Mouse (Mus musculus) kidney, embryonic 14.5 days (tissue): ENCODE results near the gene Mipol1. TPM values are rescaled to one million over a fixed set of nuclear protein-coding genes. Genes with fewer than 3 reads are reported as not detected.

ENCODE experiments used
- ATAC-seq: fragments of 200-750 bp; cut with Nextera tagmentation; 2 replicates; pipeline ENCODE4 v1.8.0; 2017; ENCODE audit warnings: moderate number of reproducible peaks, mild to moderate bottlenecking, moderate TSS enrichment, moderate library complexity; ENCODE audit not compliant: low FRiP score, low TSS enrichment
- H3K27ac ChIP-seq: fragments of 300-500 bp; sonication (generic); 2 replicates; pipeline ENCODE4 v1.5.1; 2014; ENCODE audit warnings: low read depth, mild to moderate bottlenecking, low read length, moderate library complexity, mixed read lengths
- H3K27me3 ChIP-seq: fragments of 300-500 bp; sonication (generic); 2 replicates; pipeline ENCODE4 v1.6.1; 2014; ENCODE audit warnings: mild to moderate bottlenecking, low read length; ENCODE audit not compliant: control insufficient read depth, insufficient read depth
- H3K36me3 ChIP-seq: fragments of 300-500 bp; sonication (generic); 2 replicates; pipeline ENCODE4 v1.6.1; 2014; ENCODE audit warnings: low read length, mixed read lengths; ENCODE audit not compliant: control insufficient read depth, insufficient read depth
- H3K4me1 ChIP-seq: fragments of 300-500 bp; sonication (generic); 2 replicates; pipeline ENCODE4 v1.6.1; 2014; ENCODE audit warnings: low read length, mixed read lengths; ENCODE audit not compliant: control insufficient read depth, insufficient read depth
- H3K4me2 ChIP-seq: fragments of 300-500 bp; sonication (generic); replicated peaks from 2 replicates; pipeline ENCODE4 v1.6.1; 2014; ENCODE audit warnings: low read depth, mild to moderate bottlenecking, low read length
- H3K4me3 ChIP-seq: fragments of 300-500 bp; sonication (generic); 2 replicates; pipeline ENCODE4 v1.5.1; 2014; ENCODE audit warnings: mild to moderate bottlenecking, low read length
- H3K9ac ChIP-seq: fragments of 300-500 bp; sonication (generic); 2 replicates; pipeline ENCODE4 v1.6.1; 2014; ENCODE audit warnings: low read depth, mild to moderate bottlenecking, low read length, moderate library complexity
- H3K9me3 ChIP-seq: fragments of 300-500 bp; sonication (generic); 2 replicates; pipeline ENCODE4 v1.6.1; 2016; ENCODE audit warnings: low read length; ENCODE audit not compliant: control insufficient read depth
- WGBS: fragments of 180-500 bp; shearing (Covaris S2); extraction: QIAGEN DNeasy Blood & Tissue Kit; methylation state at CpG from one replicate; pipeline ENCODE4 v1.1.7; 2014; 5-methylcytosine and 5-hydroxymethylcytosine counted together
- polyA plus RNA-seq: library from polyadenylated mRNA; unstranded; fragments of >200 nt; fragmentation: Nextera tagmentation; extraction: Ambion mirVana; gene quantifications from 2 replicates; pipeline ENCODE4 v1.2.1, GENCODE M21; 2014

The Mipol1 gene
- polyA plus RNA-seq, 1 experiment from 2014 or later, result 11.3 TPM

DNA sequence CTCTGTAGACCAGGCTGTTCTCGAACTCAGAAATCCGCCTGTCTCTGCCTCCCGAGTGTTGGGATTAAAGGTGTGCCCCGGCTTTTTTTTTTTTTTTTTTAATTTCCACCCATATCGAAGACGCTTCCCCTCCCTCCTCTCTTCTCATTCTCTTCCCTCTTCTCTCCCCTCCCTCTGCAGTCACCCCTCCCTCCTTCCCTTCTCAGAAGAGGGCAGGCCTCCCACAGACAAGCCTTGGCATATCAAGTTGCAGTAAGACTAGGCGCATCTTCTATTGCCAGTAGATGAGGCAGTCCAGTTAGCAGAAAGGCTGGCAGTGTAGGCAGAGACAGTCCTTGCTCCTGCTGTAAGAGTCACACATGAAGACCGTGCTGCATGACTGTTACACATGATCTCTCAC lies 2.5 kb upstream of the Mipol1 start:
- H3K4me1 ChIP-seq, result peaks cover 8% of the 10 kb centered on the region; the same call in 1 of the 2 replicates
- H3K4me2 ChIP-seq, result no peak overlapping the region
- no peak overlapping the region for H3K4me3 ChIP-seq
- no peak for ATAC-seq
- H3K27ac ChIP-seq, result no peak overlapping the region
- no peak overlapping the region for H3K9ac ChIP-seq
- no peaks in the 10 kb centered on the region for H3K9me3 ChIP-seq
- WGBS, result 62% methylated on average over 6 of the region's 8 CpGs
- H3K36me3 ChIP-seq, result no peaks in the 10 kb centered on the region
- no peaks in the 10 kb centered on the region for H3K27me3 ChIP-seq

DNA sequence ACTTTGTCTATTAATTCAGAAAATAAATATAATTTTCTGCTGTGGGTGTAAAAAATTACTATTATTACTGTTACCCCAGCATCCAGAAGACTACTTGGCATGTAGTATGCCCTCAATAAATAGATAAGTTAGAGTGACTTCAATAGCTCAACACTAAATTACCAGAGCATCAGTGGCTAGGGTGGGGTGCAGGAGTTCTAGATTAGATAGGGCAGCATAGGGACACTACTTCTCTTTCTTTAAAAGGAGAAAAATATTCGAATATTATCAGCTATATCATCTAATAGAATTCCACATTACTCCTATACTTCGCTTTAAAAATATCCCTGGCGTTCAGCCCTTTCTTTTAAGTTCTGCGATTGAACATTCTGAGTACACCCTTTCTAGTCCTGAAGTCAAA lies 524 bp upstream of the Mipol1 start:
- Histone ChIP-seq H3K9me3 (no peaks in the 10 kb centered on the region), H3K36me3 (0 out of 2 replicates have a peak, but pooled peaks cover under 1% of the 10 kb centered on the region), H3K9ac (peak overlapping the region; percentile 77; the same call in 1 of the 2 replicates), H3K4me1 (peaks cover 8% of the 10 kb centered on the region; the same call in 1 of the 2 replicates), H3K4me2 (peak overlapping the region; percentile 52), H3K27me3 (no peaks in the 10 kb centered on the region), H3K27ac (peak overlapping the region; percentile 73; the same call in 1 of the 2 replicates), H3K4me3 (peak overlapping the region; percentile 68)
- WGBS, result 27% methylated on average over 4 of the region's 4 CpGs
- peak; percentile 3; the same call in 1 of the 2 replicates for ATAC-seq

DNA sequence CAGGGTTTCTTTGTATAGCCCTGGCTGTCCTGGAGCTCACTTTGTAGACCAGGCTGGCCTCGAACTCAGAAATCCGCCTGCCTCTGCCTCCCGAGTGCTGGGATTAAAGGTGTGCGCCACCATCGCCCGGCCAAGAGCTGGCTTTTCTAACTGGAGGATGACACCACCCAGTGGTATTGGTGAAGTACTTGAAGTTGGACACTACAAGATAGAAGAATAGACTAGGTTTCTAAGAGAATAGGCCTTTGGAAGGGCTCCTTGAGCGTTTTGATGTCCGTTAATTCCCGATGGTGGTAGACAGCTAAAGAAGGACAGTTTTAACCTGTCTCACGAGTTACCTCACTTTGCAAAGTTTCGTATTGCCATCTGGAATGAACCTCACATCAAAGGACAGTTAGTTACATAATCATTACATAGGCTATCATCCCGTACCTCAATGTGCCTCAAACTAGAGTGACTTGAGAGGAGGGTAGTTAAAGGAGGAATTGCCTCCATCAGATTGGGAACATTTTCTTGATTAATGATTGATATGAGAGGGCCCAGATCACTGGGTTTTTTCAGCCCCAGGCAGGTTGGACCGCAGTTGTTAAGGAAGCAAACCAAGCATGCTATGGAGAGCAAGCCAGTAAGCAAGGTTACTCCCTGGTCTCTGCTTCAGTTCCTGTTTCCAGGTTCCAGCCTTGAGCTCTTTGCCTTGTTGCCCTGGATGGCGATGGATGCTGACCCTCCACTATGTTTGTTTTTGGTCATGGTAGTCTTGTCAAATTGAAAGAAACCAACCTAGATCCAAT lies 1.1 kb downstream of the Mipol1 start:
- Histone ChIP-seq H3K4me3 (peak overlapping the region; percentile 68), H3K9me3 (no peaks in the 10 kb centered on the region), H3K4me1 (peaks cover 8% of the 10 kb centered on the region; the same call in 1 of the 2 replicates), H3K9ac (peak overlapping the region; percentile 77), H3K27me3 (no peaks in the 10 kb centered on the region), H3K27ac (no peak overlapping the region), H3K36me3 (0 out of 2 replicates have a peak, but pooled peaks cover 2% of the 10 kb centered on the region), H3K4me2 (peak overlapping the region; percentile 52)
- ATAC-seq, result no peak
- WGBS, result 68% methylated on average over 14 of the region's 14 CpGs

DNA sequence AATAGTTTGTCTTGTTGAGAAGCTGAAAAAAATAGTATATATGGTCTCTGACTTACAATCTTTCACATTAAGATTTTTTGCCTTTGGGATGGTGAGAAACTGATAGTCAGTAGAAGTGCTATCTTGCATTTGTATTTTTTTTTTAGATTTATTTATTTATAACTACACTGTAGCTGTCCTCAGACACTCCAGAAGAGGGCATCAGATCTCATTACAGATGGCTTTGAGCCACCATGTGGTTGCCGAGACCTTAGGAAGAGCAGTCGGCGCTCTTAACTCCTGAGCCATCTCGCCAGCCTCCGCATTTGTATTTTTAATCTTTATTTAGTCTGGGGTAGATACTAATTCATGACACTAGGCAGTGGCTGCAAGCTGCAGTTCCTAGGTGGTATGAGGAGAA lies 3.2 kb downstream of the Mipol1 start:
- Histone ChIP-seq H3K9me3 (no peaks in the 10 kb centered on the region), H3K4me2 (no peak overlapping the region), H3K4me3 (no peak overlapping the region), H3K36me3 (peaks cover 5% of the 10 kb centered on the region), H3K27me3 (no peaks in the 10 kb centered on the region), H3K27ac (no peak overlapping the region), H3K9ac (no peak overlapping the region), H3K4me1 (peaks cover 8% of the 10 kb centered on the region; the same call in 1 of the 2 replicates)
- no peak for ATAC-seq
- 91% methylated on average over 5 of the region's 5 CpGs for WGBS

DNA sequence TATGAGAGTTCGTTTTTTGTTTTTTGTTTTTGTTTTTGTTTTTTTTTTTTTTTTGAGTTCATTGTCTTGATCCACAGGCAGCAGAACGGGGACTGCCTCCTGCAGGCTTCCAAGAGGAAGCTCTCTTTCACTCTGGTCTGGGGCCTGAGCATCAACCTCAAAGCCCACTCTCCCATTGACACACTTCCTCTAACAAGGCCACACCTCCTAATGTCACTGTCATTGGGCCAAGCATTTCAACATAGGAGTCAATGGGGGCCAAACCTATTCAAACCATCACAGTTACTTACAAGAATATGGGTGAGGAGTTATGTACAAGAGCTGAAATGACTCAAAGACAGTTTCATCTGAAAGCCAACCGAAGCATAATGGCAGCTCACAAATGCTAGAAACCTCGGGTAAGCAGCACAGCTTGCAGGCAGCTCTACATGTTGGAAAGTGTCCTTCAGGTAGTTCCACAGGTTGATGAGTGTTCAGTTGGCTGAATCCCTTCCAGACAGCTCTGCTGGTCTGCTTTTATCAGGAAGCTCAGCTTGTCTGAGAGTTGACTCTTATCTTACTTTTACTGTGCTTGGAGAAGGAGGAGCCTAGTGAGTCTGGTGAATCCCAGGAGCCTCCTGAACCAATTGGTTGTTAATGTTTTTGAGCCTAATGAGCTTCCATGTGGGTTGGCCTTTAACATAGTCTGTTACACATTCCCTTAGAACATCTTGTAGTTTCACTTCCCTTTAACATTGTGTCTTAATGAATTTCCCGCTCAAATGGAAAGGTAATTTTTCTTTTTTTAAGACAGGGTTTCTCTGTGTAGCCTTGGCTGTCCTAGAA lies 13.7 kb downstream of the Mipol1 start:
- H3K36me3 ChIP-seq, result peaks cover 15% of the 10 kb centered on the region
- no peak for ATAC-seq
- H3K4me1 ChIP-seq, result no peaks in the 10 kb centered on the region
- H3K4me2 ChIP-seq, result no peak overlapping the region
- no peak overlapping the region for H3K4me3 ChIP-seq
- H3K9ac ChIP-seq, result no peak overlapping the region
- H3K27ac ChIP-seq, result no peak overlapping the region
- no peaks in the 10 kb centered on the region for H3K9me3 ChIP-seq
- WGBS, result 96% methylated on average over 5 of the region's 5 CpGs
- no peaks in the 10 kb centered on the region for H3K27me3 ChIP-seq

DNA sequence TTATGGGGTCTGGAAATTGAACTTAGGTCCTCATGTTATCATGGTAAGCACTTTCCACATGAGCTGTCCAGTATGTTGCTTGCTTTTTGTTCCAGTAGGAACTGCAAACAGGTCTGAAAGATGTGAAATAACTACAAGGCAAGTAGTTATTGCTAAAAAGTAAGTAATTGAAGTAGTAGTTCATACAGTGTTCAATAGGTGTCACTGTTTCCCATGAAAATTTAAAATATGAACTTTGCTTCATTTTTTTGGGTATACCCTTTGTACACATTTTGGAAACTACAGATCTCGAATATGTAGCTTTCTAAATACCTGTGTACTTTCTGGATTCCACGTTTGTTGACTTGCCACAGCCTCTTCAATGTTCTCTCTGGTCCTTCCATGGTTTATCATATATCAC lies 28.3 kb downstream of the Mipol1 start:
- Histone ChIP-seq H3K27ac (no peak overlapping the region), H3K4me1 (no peaks in the 10 kb centered on the region), H3K4me3 (no peak overlapping the region), H3K9me3 (no peaks in the 10 kb centered on the region), H3K27me3 (no peaks in the 10 kb centered on the region), H3K36me3 (no peaks in the 10 kb centered on the region), H3K4me2 (no peak overlapping the region), H3K9ac (no peak overlapping the region)
- ATAC-seq, result no peak
- WGBS, result 70% methylated on average over 2 of the region's 2 CpGs

DNA sequence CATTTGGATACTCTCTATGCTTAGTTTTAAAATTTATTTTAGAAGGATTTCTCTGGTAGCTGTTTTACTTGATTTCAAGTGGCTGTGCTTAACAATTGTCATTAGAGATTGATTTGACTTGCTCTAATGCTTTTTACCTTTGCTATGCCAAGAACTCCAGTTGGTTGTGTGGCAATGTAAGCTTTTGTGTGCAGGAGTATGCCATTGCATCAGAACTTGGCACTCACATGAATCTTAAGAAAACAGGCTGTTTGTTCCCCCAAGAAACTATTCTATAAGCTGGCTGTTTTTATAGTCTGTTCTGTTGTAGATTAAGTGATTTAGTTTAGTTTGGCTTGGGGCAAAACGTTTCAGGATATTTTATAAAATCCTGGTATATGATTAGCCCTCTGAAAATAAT lies 45.2 kb downstream of the Mipol1 start:
- WGBS, result 53% methylated on average over 1 of the region's 1 CpGs
- no peak for ATAC-seq
- no peak overlapping the region for H3K27ac ChIP-seq
- H3K4me2 ChIP-seq, result no peak overlapping the region
- no peaks in the 10 kb centered on the region for H3K27me3 ChIP-seq
- H3K9ac ChIP-seq, result no peak overlapping the region
- H3K4me3 ChIP-seq, result no peak overlapping the region
- H3K4me1 ChIP-seq, result no peaks in the 10 kb centered on the region
- H3K36me3 ChIP-seq, result no peaks in the 10 kb centered on the region
- H3K9me3 ChIP-seq, result no peaks in the 10 kb centered on the region

DNA sequence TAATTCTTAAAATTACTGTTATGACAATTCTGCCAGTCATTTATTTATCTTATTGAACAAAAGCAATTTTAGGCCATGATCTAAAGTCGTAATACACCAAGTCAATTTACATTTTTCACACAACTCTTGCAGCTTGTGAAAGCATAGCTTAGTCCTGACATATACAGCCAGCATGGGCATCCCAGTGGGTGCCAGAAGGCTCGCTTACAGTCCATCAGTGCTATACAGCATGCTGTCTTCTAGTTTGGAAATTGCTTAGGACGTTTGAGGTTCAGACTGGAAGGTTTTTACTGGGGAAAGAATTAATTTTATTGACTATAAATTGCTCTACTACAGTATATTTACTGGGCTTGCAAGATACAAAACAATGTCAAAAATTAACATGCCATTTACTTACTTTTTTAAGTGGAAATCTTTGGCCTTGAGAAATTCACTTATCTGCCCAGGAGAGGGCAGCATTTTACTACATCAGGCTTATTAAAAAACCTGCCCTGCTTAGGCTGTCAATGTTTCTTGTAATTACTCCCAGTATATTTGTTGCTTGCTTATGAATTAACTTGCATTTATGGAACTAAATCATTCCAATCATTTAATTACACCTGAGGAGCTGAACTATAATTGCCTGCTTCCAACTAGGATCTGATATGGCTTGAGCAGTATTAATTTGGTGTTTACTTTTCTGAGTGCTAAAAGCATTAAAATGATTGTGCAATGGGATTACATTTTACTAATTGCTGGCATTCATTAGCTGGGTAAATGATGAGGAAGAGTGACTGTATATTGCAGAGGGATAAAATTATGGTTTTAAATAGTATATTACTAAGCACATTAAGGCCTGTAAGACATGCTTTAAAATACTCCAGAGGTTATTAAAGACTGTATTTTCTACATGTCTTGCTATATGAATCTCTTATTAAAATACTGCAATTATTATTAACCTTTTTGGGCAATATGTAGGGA lies 51.2 kb downstream of the Mipol1 start:
- no peak overlapping the region for H3K4me3 ChIP-seq
- no peaks in the 10 kb centered on the region for H3K36me3 ChIP-seq
- no peaks in the 10 kb centered on the region for H3K4me1 ChIP-seq
- no peak overlapping the region for H3K27ac ChIP-seq
- H3K4me2 ChIP-seq, result no peak overlapping the region
- no peak overlapping the region for H3K9ac ChIP-seq
- 44% methylated on average over 3 of the region's 3 CpGs for WGBS
- ATAC-seq, result no peak
- no peaks in the 10 kb centered on the region for H3K27me3 ChIP-seq
- H3K9me3 ChIP-seq, result no peaks in the 10 kb centered on the region
